Mouse (Mus musculus): Measurements from ENCODE around the gene Gimap1. TPM values are rescaled to one million over a fixed set of nuclear protein-coding genes. Genes with fewer than 3 reads are reported as not detected.

The Gimap1 gene
- 5.0 and 5.5 TPM in 2 replicates for polyA plus RNA-seq (2016; fragmentation: Nextera tagmentation; extraction: Ambion mirVana)

- no peak for ATAC-seq (ENCODE audit: low FRiP score, low read depth)
- no peak within 1 kb of the TSS for H3K4me3 ChIP-seq
- H3K27ac ChIP-seq (replicated peaks) = no peak within 1 kb of the TSS
- H3K9ac ChIP-seq (replicated peaks) = no peak within 1 kb of the TSS
- no peak within 1 kb of the TSS for H3K4me2 ChIP-seq (replicated peaks)
- H3K4me1 ChIP-seq = peaks cover 6% of the 10 kb centered on the region; the same call in 1 of the 2 replicates
- peaks cover 34% of the 10 kb centered on the region for H3K27me3 ChIP-seq
- no peaks in the 10 kb centered on the region for H3K9me3 ChIP-seq
- no peaks in the 10 kb centered on the region for H3K36me3 ChIP-seq
- 82% methylated on average over 15 of the region's 15 CpGs for WGBS
Observed at GRCm38 (mm10) chr6:48738961-48739779, at the start of gene Gimap1. Gene Gimap1 (plus strand): TSS chr6:48739054.

- Histone ChIP-seq H3K9ac (replicated peaks) (no peak overlapping the region), H3K4me3 (no peak overlapping the region), H3K4me2 (replicated peaks) (no peak overlapping the region), H3K27me3 (no peaks in the 10 kb centered on the region), H3K9me3 (no peaks in the 10 kb centered on the region), H3K36me3 (no peaks in the 10 kb centered on the region), H3K4me1 (no peaks in the 10 kb centered on the region), H3K27ac (replicated peaks) (no peak overlapping the region)
- ATAC-seq (ENCODE audit: low FRiP score, low read depth) = no peak
- 94% methylated on average over 2 of the region's 2 CpGs for WGBS
Observed at GRCm38 (mm10) chr6:48689320-48689719, 49.5 kb upstream of the Gimap1 start.

GRCm38 (mm10) chr6:48692962-48693361 lies 45.9 kb upstream of the Gimap1 start:
- Histone ChIP-seq H3K9ac (replicated peaks) (no peak overlapping the region), H3K4me3 (no peak overlapping the region), H3K27me3 (no peaks in the 10 kb centered on the region), H3K27ac (replicated peaks) (no peak overlapping the region), H3K4me1 (no peaks in the 10 kb centered on the region), H3K36me3 (no peaks in the 10 kb centered on the region), H3K9me3 (no peaks in the 10 kb centered on the region), H3K4me2 (replicated peaks) (no peak overlapping the region)
- no peak for ATAC-seq (ENCODE audit: low FRiP score, low read depth)
- 91% methylated on average over 6 of the region's 6 CpGs for WGBS

DNA sequence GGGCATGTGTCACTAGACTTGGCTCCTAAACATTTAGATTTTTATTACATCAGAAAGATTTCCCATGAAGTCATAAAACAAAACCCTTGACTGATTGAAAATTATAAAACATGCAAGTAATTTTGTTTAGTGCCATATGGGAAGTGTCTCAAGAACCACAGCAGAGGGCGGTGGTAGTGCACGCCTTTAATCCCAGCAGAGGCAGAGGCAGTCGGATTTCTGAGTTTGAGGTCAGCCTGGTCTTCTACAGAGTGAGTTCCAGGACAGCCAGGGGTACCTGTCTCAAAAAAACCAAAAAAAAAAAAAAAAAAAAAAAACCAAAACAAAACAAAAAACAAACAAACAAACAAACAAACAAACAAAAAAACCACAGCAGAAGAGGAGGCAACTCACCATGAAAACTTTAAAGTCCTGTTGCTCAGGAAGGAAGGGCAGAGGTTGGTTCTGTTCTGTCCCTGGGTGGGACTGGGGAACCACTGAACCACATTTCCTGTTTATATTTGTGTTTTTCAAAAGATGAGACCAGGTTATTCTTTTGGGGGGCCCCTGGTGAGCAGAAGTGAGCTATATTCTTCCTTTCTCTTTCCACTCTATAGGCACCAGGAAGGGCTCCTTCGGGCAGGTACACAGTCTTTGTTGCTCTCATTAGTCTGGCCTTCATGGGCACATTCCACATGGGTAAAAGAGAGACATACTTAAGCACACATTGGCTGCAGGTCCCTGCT lies 41.9 kb upstream of the Gimap1 start:
- Histone ChIP-seq H3K9me3 (no peaks in the 10 kb centered on the region), H3K4me2 (replicated peaks) (no peak overlapping the region), H3K36me3 (no peaks in the 10 kb centered on the region), H3K4me1 (no peaks in the 10 kb centered on the region), H3K4me3 (no peak overlapping the region), H3K9ac (replicated peaks) (no peak overlapping the region), H3K27me3 (no peaks in the 10 kb centered on the region), H3K27ac (replicated peaks) (no peak overlapping the region)
- 80% methylated on average over 4 of the region's 4 CpGs for WGBS
- no peak for ATAC-seq (ENCODE audit: low FRiP score, low read depth)

- no peaks in the 10 kb centered on the region for H3K9me3 ChIP-seq
- 50% methylated on average over 1 of the region's 1 CpGs for WGBS
- H3K9ac ChIP-seq (replicated peaks) = no peak overlapping the region
- no peak for ATAC-seq (ENCODE audit: low FRiP score, low read depth)
- no peaks in the 10 kb centered on the region for H3K4me1 ChIP-seq
- H3K4me2 ChIP-seq (replicated peaks) = no peak overlapping the region
- no peaks in the 10 kb centered on the region for H3K27me3 ChIP-seq
- no peak overlapping the region for H3K27ac ChIP-seq (replicated peaks)
- no peaks in the 10 kb centered on the region for H3K36me3 ChIP-seq
- no peak overlapping the region for H3K4me3 ChIP-seq
Observed at GRCm38 (mm10) chr6:48697555-48697930, 41.3 kb upstream of the Gimap1 start.

GRCm38 (mm10) chr6:48698066-48698856 lies 40.6 kb upstream of the Gimap1 start:
- WGBS = 76% methylated on average over 7 of the region's 7 CpGs

DNA sequence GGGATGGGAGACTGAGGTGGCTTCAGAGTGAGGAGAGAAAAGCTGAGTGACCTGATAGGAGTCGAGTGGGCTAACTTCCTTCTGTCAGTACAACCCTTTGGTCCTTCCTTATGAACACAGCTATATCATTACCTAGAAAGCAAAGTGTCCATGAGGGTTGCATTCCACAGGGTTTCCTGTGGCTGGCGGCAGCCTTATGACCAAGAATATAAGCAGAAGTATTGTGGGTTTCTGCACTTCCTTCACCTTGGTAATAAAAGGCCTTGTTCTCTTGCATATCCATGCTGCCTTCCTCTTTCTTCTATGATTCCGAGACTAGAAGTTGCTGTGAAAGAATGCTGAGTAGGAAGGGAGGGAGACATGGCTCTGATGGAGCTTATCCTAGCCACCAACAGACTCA lies 40.0 kb upstream of the Gimap1 start:
- H3K27me3 ChIP-seq = no peaks in the 10 kb centered on the region
- no peaks in the 10 kb centered on the region for H3K36me3 ChIP-seq
- no peak overlapping the region for H3K9ac ChIP-seq (replicated peaks)
- no peak overlapping the region for H3K27ac ChIP-seq (replicated peaks)
- no peak overlapping the region for H3K4me2 ChIP-seq (replicated peaks)
- 83% methylated on average over 3 of the region's 3 CpGs for WGBS
- H3K4me1 ChIP-seq = no peaks in the 10 kb centered on the region
- ATAC-seq (ENCODE audit: low FRiP score, low read depth) = no peak
- no peaks in the 10 kb centered on the region for H3K9me3 ChIP-seq
- H3K4me3 ChIP-seq = no peak overlapping the region

More at GRCm38 (mm10) chr6:48698066-48698856, 40.6 kb upstream of the Gimap1 start:
- H3K4me1 ChIP-seq = no peaks in the 10 kb centered on the region
- no peaks in the 10 kb centered on the region for H3K27me3 ChIP-seq
- no peak overlapping the region for H3K4me2 ChIP-seq (replicated peaks)
- no peak overlapping the region for H3K9ac ChIP-seq (replicated peaks)
- H3K36me3 ChIP-seq = no peaks in the 10 kb centered on the region
- H3K9me3 ChIP-seq = no peaks in the 10 kb centered on the region
- no peak for ATAC-seq (ENCODE audit: low FRiP score, low read depth)
- H3K27ac ChIP-seq (replicated peaks) = no peak overlapping the region
- no peak overlapping the region for H3K4me3 ChIP-seq

DNA sequence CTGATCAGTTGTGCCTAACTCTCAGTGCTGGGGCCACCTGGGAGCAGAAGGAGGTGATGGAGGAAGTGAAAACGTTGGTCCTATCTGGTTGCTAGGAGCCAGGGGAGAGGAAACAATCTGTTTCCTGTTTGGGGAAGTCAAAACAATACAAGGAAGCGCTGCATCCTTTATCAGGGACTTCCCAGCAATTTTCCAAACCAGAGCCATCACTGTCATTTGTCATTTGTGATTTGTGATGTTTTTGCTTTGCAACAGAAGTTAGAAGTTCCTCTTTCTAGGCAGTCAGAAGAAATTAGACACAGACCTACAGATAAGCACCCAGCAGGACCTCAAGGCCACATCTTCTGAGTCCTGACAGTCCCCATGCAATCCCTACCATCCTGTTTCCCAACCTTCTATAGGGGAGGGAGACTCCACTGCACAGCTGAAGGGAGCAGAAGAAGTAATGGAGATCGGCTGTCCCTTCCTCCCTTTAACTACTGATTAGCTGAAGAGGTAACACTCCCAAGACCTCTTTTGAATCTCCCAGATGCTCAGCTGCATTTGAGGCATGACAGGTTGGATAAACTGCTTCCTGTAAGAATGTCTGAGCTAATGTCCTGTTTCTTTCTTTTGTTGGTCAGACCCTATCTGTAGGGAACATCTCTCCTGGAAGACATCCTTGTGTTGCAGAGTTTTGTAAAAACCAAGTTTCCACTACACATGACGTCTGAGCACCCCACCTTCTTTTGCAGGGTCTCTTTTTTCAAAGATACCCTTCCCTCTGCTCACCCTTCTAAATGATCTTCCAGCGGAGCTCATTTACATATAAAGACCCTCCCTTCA lies 38.4 kb upstream of the Gimap1 start:
- H3K4me2 ChIP-seq (replicated peaks) = no peak overlapping the region
- H3K4me3 ChIP-seq = no peak overlapping the region
- no peaks in the 10 kb centered on the region for H3K27me3 ChIP-seq
- no peak overlapping the region for H3K9ac ChIP-seq (replicated peaks)
- no peak overlapping the region for H3K27ac ChIP-seq (replicated peaks)
- no peaks in the 10 kb centered on the region for H3K36me3 ChIP-seq
- no peaks in the 10 kb centered on the region for H3K9me3 ChIP-seq
- no peaks in the 10 kb centered on the region for H3K4me1 ChIP-seq
- no peak for ATAC-seq (ENCODE audit: low FRiP score, low read depth)
- WGBS = 52% methylated on average over 5 of the region's 5 CpGs

DNA sequence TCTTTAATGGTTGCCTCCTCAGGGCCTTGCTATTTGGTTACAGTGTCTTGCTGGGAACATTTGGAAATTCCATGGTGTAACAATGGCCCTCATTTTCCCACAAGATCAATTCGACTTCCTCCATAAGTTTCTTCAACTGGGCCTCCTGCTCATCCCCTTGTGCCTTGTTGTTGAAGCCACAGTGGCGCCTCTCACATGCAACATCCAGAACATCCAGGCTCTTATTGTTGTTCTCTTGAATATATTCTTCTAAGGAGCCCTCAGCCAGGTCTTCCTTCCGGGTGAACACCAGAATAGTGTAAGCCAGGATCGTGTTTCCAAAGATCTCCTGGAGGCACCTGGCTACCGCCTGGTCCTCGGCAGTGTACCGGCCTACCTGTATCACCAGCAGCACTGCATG lies 36.7 kb upstream of the Gimap1 start:
- no peaks in the 10 kb centered on the region for H3K4me1 ChIP-seq
- 86% methylated on average over 7 of the region's 7 CpGs for WGBS
- no peaks in the 10 kb centered on the region for H3K9me3 ChIP-seq
- H3K36me3 ChIP-seq = no peaks in the 10 kb centered on the region
- H3K27me3 ChIP-seq = no peaks in the 10 kb centered on the region
- H3K27ac ChIP-seq (replicated peaks) = no peak overlapping the region
- H3K4me3 ChIP-seq = no peak overlapping the region
- H3K4me2 ChIP-seq (replicated peaks) = no peak overlapping the region
- H3K9ac ChIP-seq (replicated peaks) = no peak overlapping the region
- no peak for ATAC-seq (ENCODE audit: low FRiP score, low read depth)

GRCm38 (mm10) chr6:48702601-48703000 lies 36.3 kb upstream of the Gimap1 start:
- Histone ChIP-seq H3K27ac (replicated peaks) (no peak overlapping the region), H3K4me2 (replicated peaks) (no peak overlapping the region), H3K4me1 (no peaks in the 10 kb centered on the region), H3K27me3 (no peaks in the 10 kb centered on the region), H3K9ac (replicated peaks) (no peak overlapping the region), H3K4me3 (no peak overlapping the region), H3K36me3 (no peaks in the 10 kb centered on the region), H3K9me3 (no peaks in the 10 kb centered on the region)
- WGBS = 79% methylated on average over 5 of the region's 5 CpGs
- ATAC-seq (ENCODE audit: low FRiP score, low read depth) = no peak

DNA sequence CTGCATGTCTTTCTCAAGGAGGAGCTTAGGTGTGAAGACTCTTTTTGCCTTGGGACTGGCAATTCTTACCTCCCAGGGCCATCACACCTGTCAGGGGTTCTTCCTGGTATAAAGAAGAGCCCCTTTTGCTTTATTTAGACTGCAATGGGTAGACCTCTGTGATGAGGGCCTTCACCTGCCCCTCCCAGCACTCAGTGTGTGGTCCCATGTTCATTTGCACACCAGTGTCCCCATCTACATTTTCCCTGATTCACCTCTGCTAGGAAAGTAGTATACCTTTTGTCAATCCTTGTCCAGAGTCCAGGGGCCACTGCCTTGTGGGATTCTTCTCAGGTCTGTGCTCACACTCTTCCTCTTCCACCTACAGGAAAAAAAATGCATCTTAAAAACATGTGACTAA lies 34.7 kb upstream of the Gimap1 start:
- Histone ChIP-seq H3K27ac (replicated peaks) (no peak overlapping the region), H3K4me3 (no peak overlapping the region), H3K36me3 (no peaks in the 10 kb centered on the region), H3K4me2 (replicated peaks) (no peak overlapping the region), H3K27me3 (no peaks in the 10 kb centered on the region), H3K9me3 (no peaks in the 10 kb centered on the region), H3K4me1 (no peaks in the 10 kb centered on the region), H3K9ac (replicated peaks) (no peak overlapping the region)
- no peak for ATAC-seq (ENCODE audit: low FRiP score, low read depth)
